Mouse (Mus musculus): ENCODE measurements at regions not wholly inside any gene's neighbourhood (a gene's known extent, or its start where the extent isn't known, plus 50 kb on each side); places are given as distances from the start of the nearest gene placed in this dataset.

- no peak for TF ChIP-seq CTCF (conservative IDR thresholded peaks at IDR 0.05; ENCODE audit: insufficient read depth, insufficient read length, low read depth, low read length)
- TF ChIP-seq POLR2A (IDR thresholded peaks at IDR 0.05; ENCODE audit: low read depth, low read length): no peak
These were observed 73.3 kb upstream of the Cnksr3 start for GRCm38 (mm10) chr10:7285112-7285905.

All from kidney, adult 2 months (tissue).